Mouse (Mus musculus) kidney, postnatal 0 days (tissue): Measurements from ENCODE around the gene Prep. TPM values are rescaled to one million over a fixed set of nuclear protein-coding genes. Genes with fewer than 3 reads are reported as not detected.

ENCODE experiments used
- ATAC-seq: fragments of 200-750 bp; cut with Nextera tagmentation; replicated peaks from 2 replicates; pipeline ENCODE4 v1.8.0; 2017; ENCODE audit warnings: low read depth, moderate number of reproducible peaks, moderate TSS enrichment, moderate library complexity; ENCODE audit not compliant: low FRiP score
- DNase-seq: peaks from one replicate; pipeline ENCODE4 v3.0.0-alpha.2; 2016; ENCODE audit warnings: low spot score
- H3K27ac ChIP-seq: fragments of 300-500 bp; sonication (generic); 2 replicates; pipeline ENCODE4 v1.5.1; 2014; ENCODE audit warnings: mild to moderate bottlenecking
- H3K27me3 ChIP-seq: fragments of 300-500 bp; sonication (generic); 2 replicates; pipeline ENCODE4 v1.6.1; 2014; ENCODE audit warnings: low read length, mixed read lengths; ENCODE audit not compliant: insufficient read depth
- H3K36me3 ChIP-seq: fragments of 300-500 bp; sonication (generic); 2 replicates; pipeline ENCODE4 v1.6.1; 2014; ENCODE audit warnings: low read length, mixed read lengths; ENCODE audit not compliant: insufficient read depth
- H3K4me1 ChIP-seq: fragments of 300-500 bp; sonication (generic); replicated peaks from 2 replicates; pipeline ENCODE4 v1.6.1; 2014; ENCODE audit warnings: antibody characterized with exemption, low read length, mixed read lengths; ENCODE audit not compliant: insufficient read depth
- H3K4me2 ChIP-seq: fragments of 300-500 bp; sonication (generic); 2 replicates; pipeline ENCODE4 v1.6.1; 2014; ENCODE audit warnings: mild to moderate bottlenecking, low read length, moderate library complexity, mixed read lengths
- H3K4me3 ChIP-seq: fragments of 300-500 bp; sonication (generic); replicated peaks from 2 replicates; pipeline ENCODE4 v1.5.1; 2014; ENCODE audit warnings: low read depth, low read length
- H3K9ac ChIP-seq: fragments of 300-500 bp; sonication (generic); 2 replicates; pipeline ENCODE4 v1.6.1; 2014; ENCODE audit warnings: low read depth, low read length
- H3K9me3 ChIP-seq: fragments of 300-500 bp; sonication (generic); replicated peaks from 2 replicates; pipeline ENCODE4 v1.6.1; 2016; ENCODE audit warnings: low read length, inconsistent platforms, mixed read lengths
- CTCF ChIP-seq: IDR thresholded peaks from 2 replicates; pipeline ENCODE4 v1.5.1; 2016; ENCODE audit warnings: antibody characterized with exemption, low read depth, mild to moderate bottlenecking, moderate library complexity
- WGBS: fragments of 180-500 bp; shearing (Covaris S2); extraction: QIAGEN DNeasy Blood & Tissue Kit; methylation state at CpG from one replicate; pipeline ENCODE4 v1.1.7; 2014; 5-methylcytosine and 5-hydroxymethylcytosine counted together
- polyA plus RNA-seq: library from polyadenylated mRNA; unstranded; fragments of >200 nt; fragmentation: Nextera tagmentation; extraction: Ambion mirVana; gene quantifications from 2 replicates; pipeline ENCODE4 v1.2.1, GENCODE M21; 2015

Gene Prep
- polyA plus RNA-seq, 1 experiment from 2014 or later: 12.8 TPM

- no peak overlapping the region for H3K4me2 ChIP-seq
- no peak for DNase-seq
- ATAC-seq: no peak
- TF ChIP-seq CTCF: no peak
- H3K27ac ChIP-seq: no peak overlapping the region
- H3K9me3 ChIP-seq: no peaks in the 10 kb centered on the region
- no peak overlapping the region for H3K9ac ChIP-seq
- no peak overlapping the region for H3K4me3 ChIP-seq
- no peaks in the 10 kb centered on the region for H3K27me3 ChIP-seq
- no peaks in the 10 kb centered on the region for H3K4me1 ChIP-seq
- peaks cover 30% of the 10 kb centered on the region for H3K36me3 ChIP-seq
- WGBS: 84% methylated on average over 12 of the region's 12 CpGs
Measured at GRCm38 (mm10) chr10:45092080-45093056, 25.4 kb downstream of the Prep start.

GRCm38 (mm10) chr10:45098751-45099150, 31.7 kb downstream of the Prep start:
- DNase-seq (peak; percentile 51), ATAC-seq (no peak; the same call in 1 of the 2 replicates)
- TF ChIP-seq CTCF: peak; percentile 62
- Histone ChIP-seq H3K9me3 (no peaks in the 10 kb centered on the region), H3K4me3 (no peak overlapping the region), H3K27ac (no peak overlapping the region), H3K4me2 (no peak overlapping the region), H3K27me3 (no peaks in the 10 kb centered on the region), H3K9ac (no peak overlapping the region), H3K36me3 (peaks cover 16% of the 10 kb centered on the region), H3K4me1 (no peaks in the 10 kb centered on the region)
- 91% methylated on average over 2 of the region's 2 CpGs for WGBS

GRCm38 (mm10) chr10:45100473-45100872, 33.5 kb downstream of the Prep start:
- WGBS: 73% methylated on average over 11 of the region's 11 CpGs
- 0 out of 2 replicates have a peak, but pooled peaks cover 5% of the 10 kb centered on the region for H3K4me1 ChIP-seq
- H3K27me3 ChIP-seq: no peaks in the 10 kb centered on the region
- no peak for TF ChIP-seq CTCF
- ATAC-seq (0 out of 2 replicates have a peak, but pooled peaks have one; percentile 30), DNase-seq (no peak)
- no peak overlapping the region for H3K4me2 ChIP-seq
- no peak overlapping the region for H3K27ac ChIP-seq
- H3K4me3 ChIP-seq: no peak overlapping the region
- peaks cover 12% of the 10 kb centered on the region for H3K36me3 ChIP-seq
- no peak overlapping the region for H3K9ac ChIP-seq
- no peaks in the 10 kb centered on the region for H3K9me3 ChIP-seq

- Histone ChIP-seq H3K4me1 (0 out of 2 replicates have a peak, but pooled peaks cover 5% of the 10 kb centered on the region), H3K4me2 (no peak overlapping the region), H3K9ac (no peak overlapping the region), H3K9me3 (no peaks in the 10 kb centered on the region), H3K36me3 (0 out of 2 replicates have a peak, but pooled peaks cover 16% of the 10 kb centered on the region), H3K27me3 (no peaks in the 10 kb centered on the region), H3K27ac (no peak overlapping the region), H3K4me3 (no peak overlapping the region)
- no peak for ATAC-seq
- DNase-seq: peak; percentile 25
- 45% methylated on average over 11 of the region's 11 CpGs for WGBS
- TF ChIP-seq CTCF: no peak
Measured at GRCm38 (mm10) chr10:45103184-45103583, 36.2 kb downstream of the Prep start.

GRCm38 (mm10) chr10:45104098-45104497, 37.1 kb downstream of the Prep start:
- DNase-seq: peak; percentile 67
- Histone ChIP-seq H3K27me3 (no peaks in the 10 kb centered on the region), H3K27ac (no peak overlapping the region), H3K9me3 (no peaks in the 10 kb centered on the region), H3K9ac (no peak overlapping the region), H3K4me1 (0 out of 2 replicates have a peak, but pooled peaks cover 5% of the 10 kb centered on the region), H3K4me2 (no peak overlapping the region), H3K4me3 (no peak overlapping the region), H3K36me3 (peaks cover 24% of the 10 kb centered on the region; the same call in 1 of the 2 replicates)
- 39% methylated on average over 7 of the region's 7 CpGs for WGBS
- no peak for TF ChIP-seq CTCF
- ATAC-seq: 0 out of 2 replicates have a peak, but pooled peaks have one; percentile 27

GRCm38 (mm10) chr10:45104535-45105079, 37.6 kb downstream of the Prep start:
- no peak for TF ChIP-seq CTCF

More at GRCm38 (mm10) chr10:45104535-45105079, 37.6 kb downstream of the Prep start:
- no peaks in the 10 kb centered on the region for H3K27me3 ChIP-seq
- 0 out of 2 replicates have a peak, but pooled peaks cover 5% of the 10 kb centered on the region for H3K4me1 ChIP-seq
- no peak overlapping the region for H3K4me2 ChIP-seq
- DNase-seq (no peak), ATAC-seq (no peak)
- peaks cover 27% of the 10 kb centered on the region; the same call in 1 of the 2 replicates for H3K36me3 ChIP-seq
- H3K9me3 ChIP-seq: no peaks in the 10 kb centered on the region
- no peak overlapping the region for H3K9ac ChIP-seq
- no peak overlapping the region for H3K4me3 ChIP-seq
- 65% methylated on average over 4 of the region's 4 CpGs for WGBS
- H3K27ac ChIP-seq: no peak overlapping the region
